Mouse (Mus musculus) layer of hippocampus, adult 2 months (tissue): ENCODE data around the gene Tmem178b. TPM values are rescaled to one million over a fixed set of nuclear protein-coding genes. Genes with fewer than 3 reads are reported as not detected.

Experiments
- DNase-seq, 2 experiments: peaks; one replicate each; pipeline ENCODE4 v3.0.0; 2022; ENCODE audit warnings: low spot score in 2 of 2
- H3K27ac ChIP-seq: fragments of 200-600 bp; 2 replicates; pipeline ENCODE4 v1.8.1; 2022
- H3K4me3 ChIP-seq: fragments of 200-600 bp; 2 replicates; pipeline ENCODE4 v1.8.1; 2022; ENCODE audit warnings: mild to moderate bottlenecking
- CTCF ChIP-seq: fragments of 200-600 bp; conservative IDR thresholded peaks from 2 replicates; pipeline ENCODE4 v1.8.1; 2022; ENCODE audit warnings: antibody characterized with exemption, mild to moderate bottlenecking, moderate library complexity
- total RNA-seq, 2 experiments: library from RNA; stranded (reverse); gene quantifications; 2 replicates each; pipeline ENCODE4 v1.2.3; 2021

The Tmem178b gene
- total RNA-seq, 2 experiments from 2014 or later = 169 to 170 TPM

DNA sequence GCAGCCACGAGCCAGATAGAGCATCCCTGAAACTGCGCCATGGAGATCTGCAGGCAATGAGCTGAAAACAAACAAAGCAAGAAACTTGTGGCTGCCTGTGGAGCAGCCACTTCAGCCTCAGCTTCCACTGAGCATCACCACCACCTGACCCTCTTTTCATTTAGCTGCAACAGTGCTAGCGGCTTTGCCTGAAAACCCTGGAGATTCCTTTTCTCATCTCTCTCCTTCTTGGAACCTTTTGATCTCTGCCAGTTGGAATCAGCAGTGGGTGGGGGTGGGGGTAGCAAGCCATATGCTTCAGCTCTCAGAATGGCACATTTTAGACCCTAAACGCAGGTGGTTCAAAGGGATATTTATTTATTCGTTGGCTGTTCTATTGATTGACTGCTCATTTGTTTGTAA lies 218.2 kb downstream of the Tmem178b start:
- TF ChIP-seq CTCF = no peak
- no peak for DNase-seq
- peak overlapping the region; percentile 14; the same call in 1 of the 2 replicates for H3K27ac ChIP-seq
- H3K4me3 ChIP-seq = no peak overlapping the region

DNA sequence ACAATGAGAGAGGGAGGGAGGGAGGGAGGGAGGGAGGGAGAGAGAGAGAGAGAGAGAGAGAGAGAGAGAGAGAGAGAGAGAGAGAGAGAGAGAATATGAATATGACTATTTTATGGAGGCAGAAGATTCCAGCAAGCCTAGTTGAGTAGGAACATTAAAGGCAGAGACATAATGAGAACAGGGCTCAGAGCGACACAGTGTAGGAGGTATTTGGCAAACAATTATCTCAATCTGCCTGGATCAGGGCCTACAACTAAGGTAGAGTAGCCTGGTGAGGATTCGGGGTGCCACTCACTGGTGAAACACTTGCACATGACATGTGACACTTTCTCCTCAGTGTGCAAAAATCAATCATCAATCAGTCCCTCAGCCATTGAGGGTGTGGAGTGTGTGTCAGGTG lies 225.4 kb downstream of the Tmem178b start:
- no peak for TF ChIP-seq CTCF
- H3K27ac ChIP-seq = no peak overlapping the region
- DNase-seq = no peak
- no peak overlapping the region for H3K4me3 ChIP-seq

DNA sequence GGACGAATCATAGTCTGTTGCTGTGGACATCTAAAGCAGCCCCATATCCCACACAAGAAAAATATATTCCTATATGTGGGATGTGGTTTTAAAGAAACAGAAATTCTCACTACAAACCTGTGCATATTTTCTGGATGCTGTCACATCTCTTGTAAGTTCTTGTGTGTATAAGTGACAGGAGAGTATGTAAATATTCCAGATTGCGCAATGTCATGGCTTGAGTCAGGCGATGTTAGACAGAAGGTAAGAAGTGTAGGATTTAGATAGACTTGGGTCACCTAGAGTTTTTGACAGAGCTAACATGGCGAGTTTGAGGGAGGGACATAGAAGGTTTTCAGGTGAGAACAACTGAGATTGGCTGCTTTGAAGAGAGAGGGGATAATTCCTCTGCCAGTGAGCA lies 228.7 kb downstream of the Tmem178b start:
- H3K27ac ChIP-seq = no peak overlapping the region
- DNase-seq = no peak
- TF ChIP-seq CTCF = no peak
- no peak overlapping the region for H3K4me3 ChIP-seq

DNA sequence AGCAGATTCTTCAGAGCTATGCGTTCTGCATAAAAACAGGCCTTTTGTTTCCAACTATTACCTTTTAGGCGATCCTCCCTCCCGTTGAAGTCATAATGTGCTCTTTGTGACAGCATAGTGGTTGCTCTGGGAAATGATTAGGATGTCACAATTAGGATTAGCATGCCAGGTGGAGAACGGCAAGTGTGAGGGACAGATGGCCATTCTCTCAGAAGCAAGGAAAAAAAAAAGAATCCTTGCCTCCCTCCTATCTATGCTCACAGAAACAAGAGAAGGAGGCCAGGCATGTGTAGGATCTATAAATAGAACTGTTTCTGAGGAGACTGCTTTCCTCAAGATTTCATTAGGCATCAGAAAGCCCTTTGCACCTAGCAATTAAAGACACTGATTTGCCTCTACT lies 229.8 kb downstream of the Tmem178b start:
- DNase-seq = no peak
- Histone ChIP-seq H3K27ac (no peak overlapping the region), H3K4me3 (no peak overlapping the region)
- TF ChIP-seq CTCF = no peak; the same call in 1 of the 2 replicates

DNA sequence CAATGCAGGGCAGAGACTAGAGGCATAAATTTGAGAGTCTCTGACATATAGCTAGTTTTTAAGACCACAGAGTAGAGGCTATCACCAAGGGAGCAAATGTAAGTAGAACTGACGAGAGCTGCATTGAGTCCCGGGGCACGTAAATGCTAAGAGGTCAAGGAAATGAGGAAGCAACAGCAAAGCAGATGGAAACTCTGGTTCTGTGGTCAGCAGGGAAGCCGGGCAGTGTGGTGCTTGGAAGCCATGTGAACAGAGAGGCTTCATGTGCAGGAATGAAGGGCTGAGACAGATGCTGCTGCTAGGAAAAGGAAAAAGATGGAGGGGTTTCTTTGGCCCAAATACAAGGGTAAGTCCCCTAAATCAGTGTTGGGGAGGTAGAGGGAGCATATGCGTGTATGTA lies 237.0 kb downstream of the Tmem178b start:
- no peak for TF ChIP-seq CTCF
- no peak overlapping the region for H3K27ac ChIP-seq

DNA sequence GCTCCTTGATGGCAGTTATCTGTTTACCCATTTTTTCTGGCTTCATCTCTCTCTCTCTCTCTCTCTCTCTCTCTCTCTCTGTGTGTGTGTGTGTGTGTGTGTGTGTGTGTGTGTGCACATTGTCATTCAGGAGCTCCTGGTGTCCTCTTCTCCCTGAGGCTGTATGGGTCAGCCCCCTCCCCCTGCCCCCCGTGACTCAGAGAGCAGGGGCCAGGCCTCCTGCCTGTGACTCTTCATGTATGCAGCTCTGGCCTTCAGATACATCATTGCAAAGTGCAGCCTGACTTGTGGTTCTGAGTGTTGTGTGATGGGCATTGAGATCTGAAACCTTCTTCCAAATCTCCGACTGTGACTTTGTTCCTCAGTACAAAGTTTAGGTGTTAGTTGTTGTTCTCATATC lies 237.7 kb downstream of the Tmem178b start:
- Histone ChIP-seq H3K27ac (no peak overlapping the region), H3K4me3 (no peak overlapping the region)
- DNase-seq = no peak
- no peak for TF ChIP-seq CTCF

More for the DNA sequence above, 237.0 kb downstream of the Tmem178b start:
- no peak overlapping the region for H3K4me3 ChIP-seq
- DNase-seq = no peak

DNA sequence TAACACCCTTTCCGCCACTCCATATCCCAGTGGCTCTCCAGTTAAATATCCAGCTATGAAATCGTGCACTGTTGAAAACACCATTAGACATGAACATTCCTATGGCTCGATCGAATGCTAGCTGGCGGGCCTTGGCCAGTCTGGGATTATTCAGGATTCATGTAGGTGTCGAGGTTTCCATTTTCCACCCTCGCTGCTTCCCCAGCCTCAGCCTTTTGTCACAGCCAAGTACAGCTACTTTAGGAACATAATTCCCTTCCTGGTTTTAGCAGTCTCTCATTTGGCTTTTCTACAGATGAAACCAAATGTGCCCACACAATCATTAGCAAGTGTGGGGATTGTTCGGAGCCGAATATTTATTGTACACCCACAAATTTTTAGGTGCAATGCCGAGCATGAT lies 239.4 kb downstream of the Tmem178b start:
- peak; percentile 35 to 76 for DNase-seq
- H3K4me3 ChIP-seq = peak overlapping the region; percentile 10; the same call in 1 of the 2 replicates
- no peak; the same call in 1 of the 2 replicates for TF ChIP-seq CTCF
- H3K27ac ChIP-seq = peak overlapping the region; percentile 65

DNA sequence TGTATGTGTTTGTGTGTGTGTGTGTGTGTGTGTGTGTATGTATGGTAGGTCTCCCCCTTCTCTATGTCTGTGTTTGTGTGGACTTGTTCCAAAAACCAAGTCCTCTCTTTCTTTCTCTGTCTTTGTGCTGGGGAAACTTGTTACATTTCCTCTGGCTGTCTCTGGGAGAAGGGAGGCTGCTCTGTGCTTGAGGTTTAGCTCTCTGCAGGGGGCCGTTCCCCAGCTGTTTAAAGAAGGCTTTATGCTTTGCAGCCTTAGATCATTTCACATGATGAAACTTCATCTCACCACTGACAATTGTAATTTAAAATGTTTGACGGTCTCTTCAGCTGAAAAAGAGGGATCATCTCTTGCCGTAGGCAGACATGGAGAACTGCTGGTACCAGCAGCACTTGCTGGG lies 243.2 kb downstream of the Tmem178b start:
- TF ChIP-seq CTCF = no peak
- no peak for DNase-seq
- peak overlapping the region; percentile 46; the same call in 1 of the 2 replicates for H3K27ac ChIP-seq
- no peak overlapping the region for H3K4me3 ChIP-seq

DNA sequence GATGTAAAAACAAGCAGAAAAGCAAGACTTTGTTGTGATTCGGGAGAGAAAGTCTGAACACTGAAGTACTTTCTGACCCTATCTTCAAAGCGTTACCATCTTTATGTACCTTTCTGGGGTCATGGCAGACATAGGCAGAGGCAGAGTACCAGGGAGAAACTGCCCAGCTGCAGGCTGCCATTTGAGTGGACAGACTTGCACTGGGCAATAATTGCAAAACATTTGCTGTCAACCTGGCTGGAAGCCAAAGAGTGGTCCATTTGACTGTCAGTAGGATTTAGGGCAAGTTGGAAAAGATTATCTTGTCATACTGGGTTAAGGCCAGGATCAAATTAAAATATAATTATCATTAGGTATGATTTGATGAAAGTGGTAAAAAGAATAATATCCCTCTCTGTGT lies 247.1 kb downstream of the Tmem178b start:
- H3K27ac ChIP-seq = no peak overlapping the region
- no peak for DNase-seq
- TF ChIP-seq CTCF = no peak
- H3K4me3 ChIP-seq = no peak overlapping the region

DNA sequence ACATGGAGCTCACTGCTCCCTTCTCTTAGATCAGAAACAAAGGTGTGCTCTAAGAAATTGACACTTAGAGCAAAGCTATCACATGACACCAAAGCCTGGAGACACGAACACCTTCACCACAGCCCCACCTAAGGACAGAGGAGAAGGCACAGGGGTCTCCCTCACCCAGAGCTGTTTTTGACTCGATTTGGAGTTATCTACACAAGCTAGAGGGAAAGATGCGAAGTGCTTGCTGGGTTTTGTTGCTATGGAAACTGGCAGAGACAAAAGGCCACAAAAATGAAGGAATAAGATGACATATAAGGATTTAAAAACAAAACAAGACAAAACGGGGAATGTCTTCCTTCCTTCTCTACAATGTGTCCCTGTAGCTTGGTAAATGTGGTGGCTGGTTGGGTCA lies 248.4 kb downstream of the Tmem178b start:
- no peak for TF ChIP-seq CTCF
- Histone ChIP-seq H3K4me3 (no peak overlapping the region), H3K27ac (peak overlapping the region; percentile 61; the same call in 1 of the 2 replicates)
- no peak for DNase-seq

DNA sequence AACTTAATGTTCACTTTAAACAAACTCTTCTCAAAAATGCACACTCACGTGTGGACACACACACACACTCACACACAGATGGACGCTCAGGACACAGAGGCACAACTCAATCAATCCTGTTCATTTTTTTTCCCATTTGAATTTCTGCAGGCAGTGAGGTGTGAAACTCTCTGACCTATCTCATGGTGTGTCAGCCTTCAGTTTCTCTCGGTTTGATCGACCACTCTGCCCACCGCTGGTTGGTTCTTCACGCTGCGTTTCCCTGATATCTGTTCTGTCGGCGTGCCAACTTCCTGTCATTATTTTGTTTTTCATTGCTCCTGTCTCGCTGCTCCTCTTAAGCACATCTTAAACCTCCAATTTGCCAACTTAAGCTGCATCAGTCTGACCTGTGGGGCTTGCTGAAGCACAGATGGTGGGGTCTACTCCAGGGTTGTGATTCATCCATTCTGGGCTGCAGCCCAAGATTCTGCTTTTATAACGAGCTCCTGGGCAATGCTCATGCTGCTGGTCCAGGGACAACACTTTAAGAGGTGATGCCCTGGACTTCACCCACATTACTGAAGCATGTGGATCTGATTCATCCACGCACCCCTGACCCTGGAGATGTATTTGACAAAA lies 250.1 kb downstream of the Tmem178b start:
- peak overlapping the region; percentile 70; the same call in 1 of the 2 replicates for H3K27ac ChIP-seq
- TF ChIP-seq CTCF = no peak
- no peak overlapping the region for H3K4me3 ChIP-seq
- DNase-seq = no peak

DNA sequence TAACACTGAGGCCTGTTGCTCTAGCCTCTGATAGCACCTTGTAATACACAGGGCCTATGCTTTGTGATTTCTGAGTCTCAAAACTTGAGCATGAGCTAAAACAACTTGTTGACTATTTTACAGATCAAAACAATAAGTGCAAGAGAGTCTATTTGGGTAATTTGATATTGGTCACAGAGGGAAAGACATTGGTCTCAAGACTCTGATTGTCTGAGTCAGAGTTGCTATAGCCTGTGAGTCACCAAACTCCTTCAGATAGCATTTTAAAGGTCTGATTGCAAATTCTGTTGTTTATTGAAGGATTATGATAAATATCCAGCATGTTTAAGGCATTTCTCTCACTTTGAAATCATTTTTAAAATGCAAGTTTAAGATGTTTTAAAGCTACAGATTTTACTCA lies 250.9 kb downstream of the Tmem178b start:
- Histone ChIP-seq H3K4me3 (no peak overlapping the region), H3K27ac (no peak overlapping the region)
- DNase-seq = no peak
- TF ChIP-seq CTCF = no peak

DNA sequence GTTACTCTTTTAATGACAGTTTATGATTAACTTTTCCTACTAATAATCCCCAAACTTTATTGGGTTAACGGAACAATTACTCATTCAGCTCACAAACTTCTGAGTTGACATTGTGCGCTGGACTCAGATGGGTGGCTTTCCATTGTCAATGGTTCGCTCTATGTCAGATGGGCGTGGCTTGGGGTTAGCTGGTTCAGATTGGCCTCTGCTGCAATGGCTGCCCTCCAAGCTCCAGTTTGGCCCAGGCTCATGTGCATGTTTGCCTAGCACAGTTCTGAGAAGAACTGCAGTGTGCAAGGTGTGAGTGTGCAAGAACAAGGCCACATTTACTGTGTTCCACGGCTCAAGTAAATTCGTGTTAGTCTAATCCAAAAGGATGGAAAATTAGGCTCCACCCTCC lies 255.6 kb downstream of the Tmem178b start:
- H3K4me3 ChIP-seq = no peak overlapping the region
- no peak for DNase-seq

DNA sequence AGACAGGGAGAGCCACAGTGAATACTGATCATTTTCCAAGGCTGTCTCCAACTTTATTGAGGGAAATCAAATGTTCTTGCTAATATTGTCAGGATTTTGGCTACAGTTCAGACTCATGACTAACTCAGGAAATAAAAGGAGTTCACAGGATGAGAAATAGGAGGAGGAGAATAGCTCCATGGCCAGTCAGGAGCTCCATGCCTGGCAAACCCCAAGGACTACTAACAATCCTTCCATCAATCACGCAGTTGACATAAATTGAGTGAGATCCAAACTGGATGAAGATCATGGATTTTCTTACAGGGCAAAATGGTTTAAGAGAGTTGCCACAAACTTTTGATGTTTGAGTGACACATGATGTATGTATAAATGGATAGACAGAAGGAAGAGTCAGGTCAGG lies 258.9 kb downstream of the Tmem178b start:
- Histone ChIP-seq H3K4me3 (no peak overlapping the region), H3K27ac (no peak overlapping the region)
- no peak for TF ChIP-seq CTCF
- no peak for DNase-seq

More for the DNA sequence above, 255.6 kb downstream of the Tmem178b start:
- no peak for TF ChIP-seq CTCF
- H3K27ac ChIP-seq = peak overlapping the region; percentile 63; the same call in 1 of the 2 replicates

DNA sequence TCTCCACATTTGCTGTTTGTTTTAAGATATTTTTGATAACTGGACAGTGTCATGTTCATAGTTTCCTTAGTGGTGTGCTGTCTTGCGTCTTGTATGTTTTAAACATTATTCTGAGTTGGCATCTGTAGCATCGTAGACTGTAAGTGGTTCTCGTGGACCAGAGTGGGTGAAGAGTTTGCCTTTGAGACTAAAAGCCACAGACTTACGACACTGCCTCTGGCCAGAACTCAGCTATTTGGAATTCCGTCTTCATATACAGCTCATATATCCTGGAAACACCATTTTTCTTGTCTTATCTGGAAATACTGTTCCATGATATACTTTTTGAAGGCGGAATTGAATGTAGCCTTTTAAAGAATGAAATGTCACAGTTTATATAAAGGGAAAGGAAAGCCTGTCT lies 260.4 kb downstream of the Tmem178b start:
- DNase-seq = no peak
- H3K4me3 ChIP-seq = no peak overlapping the region
- H3K27ac ChIP-seq = no peak overlapping the region
- no peak for TF ChIP-seq CTCF
